Mouse (Mus musculus): ENCODE data around the gene Prkg1.

DNA sequence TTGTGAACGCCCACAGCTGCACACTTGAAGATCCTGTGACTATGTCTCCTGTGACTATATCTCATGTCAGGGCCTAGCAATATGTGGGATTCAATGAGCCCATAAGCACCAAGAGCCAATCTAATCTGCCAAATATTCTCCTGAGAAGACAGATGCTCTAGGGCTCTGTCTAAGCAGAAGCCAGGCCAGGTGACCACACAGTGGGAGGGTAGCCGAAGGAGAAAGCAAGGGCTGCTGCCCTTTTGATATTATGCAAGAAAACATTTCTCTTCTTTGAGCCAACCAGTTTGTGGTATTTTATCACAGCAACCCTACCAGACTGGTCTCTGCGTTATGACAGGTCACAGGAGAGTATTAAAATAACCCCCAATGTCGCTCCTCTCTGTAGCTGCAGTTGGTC is 688.7 kb downstream of the Prkg1 start:
- TF ChIP-seq CTCF (IDR thresholded peaks at IDR 0.05; ENCODE audit: control insufficient read depth, insufficient read depth, low read length), result no peak
- TF ChIP-seq POLR2A (IDR thresholded peaks at IDR 0.05; ENCODE audit: borderline replicate concordance, control insufficient read depth, low read depth, low read length), result no peak

Measured in bone marrow, adult 2 months (tissue).